Mouse (Mus musculus) stomach, postnatal 0 days (tissue): ENCODE measurements around the gene Dixdc1.

ENCODE experiments used
- CTCF ChIP-seq: IDR thresholded peaks from 2 replicates; pipeline ENCODE4 v1.5.1; 2016; ENCODE audit warnings: antibody characterized with exemption, low read depth, mild to moderate bottlenecking, moderate library complexity
- EP300 ChIP-seq: optimal IDR thresholded peaks from 2 replicates; pipeline ENCODE3; 2016; ENCODE audit warnings: antibody characterized with exemption

GRCm38 (mm10) chr9:50632016-50632688 is 107.2 kb downstream of the Dixdc1 start:
- TF ChIP-seq EP300: no peak
- no peak for TF ChIP-seq CTCF
